Mouse (Mus musculus) spleen, embryonic (tissue): Measurements from ENCODE around the gene Mrpl51.

Experiments
- CTCF ChIA-PET: fragments of 350-600 bp; sonication (Branson Sonifier 250); formaldehyde crosslinking; loops from one replicate; lab custom pipeline; 2022; lab: Charles Lee

Gene Mrpl51

GRCm38 (mm10) chr6:125230571-125230970 lies 39.0 kb downstream of the Mrpl51 start:
- CTCF ChIA-PET, result interaction anchor here (0.7 to 0.8 kb wide), 2 partner anchors 45 to 119 kb away, joined by 6 to 8 read pairs; no protein-coding TSS in a partner anchor

GRCm38 (mm10) chr6:125231117-125232044 lies 39.8 kb downstream of the Mrpl51 start, which contains the start of gene Tapbpl:
Gene Tapbpl (minus strand): TSS chr6:125231860.
- CTCF ChIA-PET, result interaction anchor here (0.7 to 0.8 kb wide), 2 partner anchors 44 to 118 kb away, joined by 6 to 8 read pairs; no protein-coding TSS in a partner anchor

- CTCF ChIA-PET, result interaction anchor here (0.6 kb wide), 1 partner anchor 66 kb away, joined by 3 read pairs; no protein-coding TSS in a partner anchor
Observed at GRCm38 (mm10) chr6:125232045-125232437, 40.4 kb downstream of the Mrpl51 start.

- CTCF ChIA-PET, result interaction anchor here (0.6 kb wide), 1 partner anchor 65 kb away, joined by 3 read pairs; no protein-coding TSS in a partner anchor
Observed at GRCm38 (mm10) chr6:125232516-125232915, 40.9 kb downstream of the Mrpl51 start.

GRCm38 (mm10) chr6:125233816-125234519 lies 42.4 kb downstream of the Mrpl51 start:
- CTCF ChIA-PET, result no interaction called here

- CTCF ChIA-PET, result no interaction called here
Observed at GRCm38 (mm10) chr6:125234520-125234828, 42.9 kb downstream of the Mrpl51 start.

GRCm38 (mm10) chr6:125236341-125236740 lies 44.7 kb downstream of the Mrpl51 start:
- CTCF ChIA-PET, result interaction anchor here (0.6 kb wide), 1 partner anchor 100 kb away, joined by 3 read pairs; no protein-coding TSS in a partner anchor

- CTCF ChIA-PET, result interaction anchor here (0.6 kb wide), 1 partner anchor 100 kb away, joined by 3 read pairs; no protein-coding TSS in a partner anchor
Observed at GRCm38 (mm10) chr6:125236782-125237181, 45.2 kb downstream of the Mrpl51 start, which contains the start of gene Cd27. Gene Cd27 (minus strand): TSS chr6:125237010.

- CTCF ChIA-PET, result interaction anchor here (0.7 kb wide), 2 partner anchors 14 to 66 kb away, joined by 6 to 9 read pairs; no protein-coding TSS in a partner anchor
Observed at GRCm38 (mm10) chr6:125237421-125237820, 45.8 kb downstream of the Mrpl51 start.

- CTCF ChIA-PET, result interaction anchor here (0.7 kb wide), 1 partner anchor 65 kb away, joined by 9 read pairs; no protein-coding TSS in a partner anchor
Observed at GRCm38 (mm10) chr6:125238396-125238795, 46.8 kb downstream of the Mrpl51 start.

- CTCF ChIA-PET, result no interaction called here
Observed at GRCm38 (mm10) chr6:125239547-125239946, 47.9 kb downstream of the Mrpl51 start.

GRCm38 (mm10) chr6:125240617-125241016 lies 49.0 kb downstream of the Mrpl51 start:
- CTCF ChIA-PET, result no interaction called here

GRCm38 (mm10) chr6:125241566-125241965 lies 50.0 kb downstream of the Mrpl51 start:
- CTCF ChIA-PET, result no interaction called here

- CTCF ChIA-PET, result no interaction called here
Observed at GRCm38 (mm10) chr6:125244551-125244950, 53.0 kb downstream of the Mrpl51 start.
